Mouse (Mus musculus) heart, embryonic 16.5 days (tissue): Measurements from ENCODE around the gene Meox1. TPM values are rescaled to one million over a fixed set of nuclear protein-coding genes. Genes with fewer than 3 reads are reported as not detected.

Experiments
- ATAC-seq: fragments of 200-750 bp; cut with Nextera tagmentation; replicated peaks from 2 replicates; pipeline ENCODE4 v1.8.0; 2017; ENCODE audit warnings: moderate number of reproducible peaks; ENCODE audit not compliant: insufficient read depth, low FRiP score; ENCODE audit errors: extremely low read depth
- H3K27ac ChIP-seq: fragments of 300-500 bp; sonication (generic); 2 replicates; pipeline ENCODE4 v1.5.1; 2014; ENCODE audit warnings: mild to moderate bottlenecking, low read length, control low read depth, moderate library complexity
- H3K27me3 ChIP-seq: fragments of 300-500 bp; sonication (generic); 2 replicates; pipeline ENCODE4 v1.6.1; 2014; ENCODE audit warnings: low read length, mixed read lengths; ENCODE audit not compliant: control insufficient read depth, insufficient read depth
- H3K36me3 ChIP-seq: fragments of 300-500 bp; sonication (generic); 2 replicates; pipeline ENCODE4 v1.6.1; 2014; ENCODE audit not compliant: control insufficient read depth, insufficient read depth
- H3K4me1 ChIP-seq: fragments of 300-500 bp; sonication (generic); 2 replicates; pipeline ENCODE4 v1.6.1; 2014; ENCODE audit warnings: low read length, mixed read lengths; ENCODE audit not compliant: control insufficient read depth, insufficient read depth
- H3K4me2 ChIP-seq: fragments of 300-500 bp; sonication (generic); 2 replicates; pipeline ENCODE4 v1.6.1; 2014; ENCODE audit warnings: low read depth, mild to moderate bottlenecking, control low read depth, low read length
- H3K4me3 ChIP-seq: fragments of 300-500 bp; sonication (generic); 2 replicates; pipeline ENCODE4 v1.5.1; 2014; ENCODE audit warnings: mild to moderate bottlenecking, control low read depth, low read length
- H3K9ac ChIP-seq: fragments of 300-500 bp; sonication (generic); 2 replicates; pipeline ENCODE4 v1.6.1; 2014; ENCODE audit warnings: low read length, control low read depth
- H3K9me3 ChIP-seq: fragments of 300-500 bp; sonication (generic); replicated peaks from 2 replicates; pipeline ENCODE4 v1.6.1; 2016; ENCODE audit warnings: low read length; ENCODE audit not compliant: control insufficient read depth
- WGBS: fragments of 180-500 bp; shearing (Covaris S2); extraction: QIAGEN DNeasy Blood & Tissue Kit; methylation state at CpG from one replicate; pipeline ENCODE4 v1.1.7; 2014; 5-methylcytosine and 5-hydroxymethylcytosine counted together
- polyA plus RNA-seq: library from polyadenylated mRNA; unstranded; fragments of >200 nt; fragmentation: Nextera tagmentation; extraction: Ambion mirVana; gene quantifications from 2 replicates; pipeline ENCODE4 v1.2.1, GENCODE M21; 2015

Gene Meox1
- polyA plus RNA-seq, result 14.9 and 15.0 TPM in 2 replicates

DNA sequence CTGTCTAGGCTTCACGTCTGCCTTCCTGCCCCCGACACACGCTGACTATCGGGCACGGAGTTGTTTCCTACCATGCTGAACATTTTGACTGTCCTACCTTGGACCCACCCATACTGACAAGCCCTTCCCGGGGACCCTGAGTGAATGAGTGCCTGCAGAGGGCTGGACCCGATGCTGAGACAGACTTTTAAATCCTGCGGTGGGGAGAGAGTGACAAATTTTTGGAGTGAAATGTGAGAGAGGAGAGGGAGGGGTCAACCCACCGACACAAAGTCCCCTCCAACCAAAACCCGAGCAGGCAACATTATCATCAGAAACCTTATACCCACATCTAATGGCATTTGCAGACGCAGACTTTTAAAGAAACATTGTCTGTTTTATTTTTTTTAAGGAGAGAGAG is at the start of gene Meox1:
Gene Meox1 (minus strand): TSS at position 171 of the 400 bp plus-strand sequence.
- Histone ChIP-seq H3K4me3 (peak within 1 kb of the TSS; percentile 36), H3K4me1 (peaks cover 18% of the 10 kb centered on the region), H3K36me3 (no peaks in the 10 kb centered on the region), H3K4me2 (peak within 1 kb of the TSS; percentile 54), H3K27ac (peak within 1 kb of the TSS; percentile 63), H3K27me3 (peaks cover 7% of the 10 kb centered on the region; the same call in 1 of the 2 replicates), H3K9ac (peak within 1 kb of the TSS; percentile 53), H3K9me3 (no peaks in the 10 kb centered on the region)
- no peak for ATAC-seq
- 14% methylated on average over 11 of the region's 11 CpGs for WGBS

DNA sequence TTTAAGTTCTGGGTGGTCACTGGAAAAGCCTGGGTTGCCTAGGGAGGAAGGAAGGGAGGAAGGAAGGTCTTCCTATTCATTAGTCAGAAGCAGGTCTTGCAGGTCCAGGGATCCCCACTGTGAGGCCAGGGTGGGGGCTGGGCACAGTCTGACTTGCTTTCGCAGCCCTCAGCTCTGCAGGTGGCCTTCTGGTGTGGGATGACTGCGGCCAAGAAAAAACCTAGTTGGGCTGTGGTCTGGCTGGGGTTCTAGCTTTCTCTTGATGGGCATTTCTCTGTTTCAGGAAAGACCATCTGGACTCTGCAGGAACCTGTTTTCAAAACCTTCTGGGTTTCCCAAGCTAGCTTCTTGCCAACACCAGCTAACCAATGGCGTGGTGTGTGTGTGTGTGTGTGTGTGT is 48.9 kb upstream of the Meox1 start:
- H3K27ac ChIP-seq, result no peak overlapping the region
- WGBS, result 43% methylated on average over 3 of the region's 3 CpGs
- ATAC-seq, result no peak
- peaks cover 6% of the 10 kb centered on the region for H3K9me3 ChIP-seq
- no peak overlapping the region for H3K9ac ChIP-seq
- 0 out of 2 replicates have a peak, but pooled peaks cover under 1% of the 10 kb centered on the region for H3K27me3 ChIP-seq
- H3K4me1 ChIP-seq, result no peaks in the 10 kb centered on the region; the same call in 1 of the 2 replicates
- no peak overlapping the region for H3K4me3 ChIP-seq
- H3K4me2 ChIP-seq, result no peak overlapping the region
- no peaks in the 10 kb centered on the region for H3K36me3 ChIP-seq

DNA sequence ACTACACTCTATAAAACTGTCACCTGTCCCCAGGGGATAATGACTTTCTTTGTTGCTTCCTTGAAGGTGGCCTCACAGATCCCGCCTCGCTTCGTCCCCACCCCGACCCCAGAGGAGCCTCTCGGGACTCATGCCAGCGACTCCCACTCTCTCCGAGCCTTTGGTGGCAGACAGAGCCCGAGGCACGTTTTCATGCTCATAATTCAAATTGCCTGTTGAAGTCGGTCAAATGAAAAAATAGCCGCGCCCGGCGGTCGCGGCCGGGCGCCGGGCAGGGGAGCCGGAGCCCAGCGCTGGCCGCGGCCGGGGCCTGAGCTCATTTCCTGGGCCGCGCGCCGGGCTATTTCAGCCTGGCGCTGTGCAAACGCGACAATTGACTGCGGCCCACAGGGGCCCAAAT is 42.9 kb upstream of the Meox1 start:
- H3K9me3 ChIP-seq, result no peaks in the 10 kb centered on the region
- H3K4me3 ChIP-seq, result peak overlapping the region; percentile 51
- 0 out of 2 replicates have a peak, but pooled peaks cover 6% of the 10 kb centered on the region for H3K27me3 ChIP-seq
- H3K9ac ChIP-seq, result peak overlapping the region; percentile 77
- no peaks in the 10 kb centered on the region for H3K36me3 ChIP-seq
- H3K27ac ChIP-seq, result 0 out of 2 replicates have a peak overlapping the region, but pooled peaks have one; percentile 20
- ATAC-seq, result no peak
- peaks cover 9% of the 10 kb centered on the region for H3K4me1 ChIP-seq
- peak overlapping the region; percentile 86 for H3K4me2 ChIP-seq
- WGBS, result under 1% methylated on average over 32 of the region's 32 CpGs

DNA sequence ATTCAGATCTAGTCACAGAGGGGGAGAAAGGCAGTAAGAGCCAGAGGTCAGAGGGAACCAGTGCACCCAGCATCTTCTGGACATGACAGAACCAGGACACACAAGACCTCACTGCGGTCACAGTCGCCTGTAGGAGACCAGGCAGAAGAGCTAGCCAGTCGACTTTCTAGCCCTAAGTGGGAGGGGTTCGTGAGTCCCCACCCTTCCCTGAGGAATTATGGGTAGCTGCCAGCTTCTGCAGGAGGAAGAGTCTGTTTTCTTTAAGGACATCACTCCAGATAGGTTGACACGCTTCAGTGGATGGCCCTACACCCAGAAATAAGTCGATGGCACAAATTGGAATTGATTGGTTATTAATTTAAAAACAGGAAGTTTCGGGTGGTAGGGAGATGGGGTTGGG is 42.2 kb upstream of the Meox1 start:
- H3K9me3 ChIP-seq, result no peaks in the 10 kb centered on the region
- H3K27me3 ChIP-seq, result 0 out of 2 replicates have a peak, but pooled peaks cover 6% of the 10 kb centered on the region
- H3K9ac ChIP-seq, result no peak overlapping the region
- no peak overlapping the region for H3K4me2 ChIP-seq
- ATAC-seq, result no peak
- H3K4me3 ChIP-seq, result no peak overlapping the region
- H3K4me1 ChIP-seq, result peaks cover 12% of the 10 kb centered on the region
- H3K27ac ChIP-seq, result no peak overlapping the region
- H3K36me3 ChIP-seq, result no peaks in the 10 kb centered on the region
- 44% methylated on average over 7 of the region's 7 CpGs for WGBS

DNA sequence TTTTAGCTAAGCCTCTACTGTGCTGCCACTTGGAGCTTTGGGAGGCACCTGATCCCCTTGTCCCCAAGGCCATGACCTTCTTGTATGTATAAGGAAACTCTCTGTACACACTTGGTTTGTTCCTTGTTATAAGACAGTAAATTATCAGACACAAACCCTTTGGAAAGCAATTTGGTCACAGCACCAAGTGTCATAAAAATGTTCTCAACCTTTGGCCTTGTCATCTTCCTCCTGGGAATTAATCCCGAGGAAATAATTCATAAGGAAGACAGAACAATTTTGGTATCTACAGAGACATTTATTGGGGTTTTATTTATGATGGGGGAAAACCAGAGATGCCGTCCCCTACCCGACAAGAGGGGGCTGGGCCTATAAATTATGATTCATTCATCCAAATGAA is 41.6 kb upstream of the Meox1 start:
- no peaks in the 10 kb centered on the region for H3K36me3 ChIP-seq
- H3K4me2 ChIP-seq, result no peak overlapping the region
- H3K27me3 ChIP-seq, result 0 out of 2 replicates have a peak, but pooled peaks cover 6% of the 10 kb centered on the region
- no peak overlapping the region for H3K9ac ChIP-seq
- H3K4me1 ChIP-seq, result peaks cover 12% of the 10 kb centered on the region
- H3K9me3 ChIP-seq, result no peaks in the 10 kb centered on the region
- 74% methylated on average over 3 of the region's 3 CpGs for WGBS
- no peak for ATAC-seq
- H3K4me3 ChIP-seq, result no peak overlapping the region
- H3K27ac ChIP-seq, result no peak overlapping the region

DNA sequence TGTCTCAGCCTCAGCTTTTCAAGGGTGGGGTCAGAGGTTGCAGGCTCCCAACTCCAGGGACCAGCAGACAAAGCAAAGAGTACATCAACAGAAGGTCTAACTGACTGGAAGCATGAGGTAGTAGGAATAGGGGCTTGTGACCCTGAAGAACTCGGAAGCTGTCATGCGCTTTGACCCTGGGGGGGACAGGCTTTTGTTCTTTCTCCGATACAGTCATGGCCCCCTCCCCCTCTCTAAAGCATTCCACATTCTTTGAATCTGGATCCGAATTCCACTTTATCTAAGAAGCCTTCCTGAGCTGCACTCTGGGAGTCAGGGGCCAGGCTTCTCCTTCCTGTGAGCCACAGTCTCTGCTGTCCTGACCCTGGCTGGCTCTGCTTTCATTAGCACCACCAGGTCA is 37.8 kb upstream of the Meox1 start:
- H3K27me3 ChIP-seq, result peaks cover 2% of the 10 kb centered on the region; the same call in 1 of the 2 replicates
- no peak overlapping the region for H3K9ac ChIP-seq
- peaks cover 11% of the 10 kb centered on the region; the same call in 1 of the 2 replicates for H3K4me1 ChIP-seq
- H3K4me3 ChIP-seq, result no peak overlapping the region
- H3K4me2 ChIP-seq, result no peak overlapping the region
- no peaks in the 10 kb centered on the region for H3K36me3 ChIP-seq
- WGBS, result 31% methylated on average over 4 of the region's 4 CpGs
- H3K27ac ChIP-seq, result no peak overlapping the region
- 0 out of 2 replicates have a peak, but pooled peaks have one; percentile 49 for ATAC-seq
- H3K9me3 ChIP-seq, result no peaks in the 10 kb centered on the region

DNA sequence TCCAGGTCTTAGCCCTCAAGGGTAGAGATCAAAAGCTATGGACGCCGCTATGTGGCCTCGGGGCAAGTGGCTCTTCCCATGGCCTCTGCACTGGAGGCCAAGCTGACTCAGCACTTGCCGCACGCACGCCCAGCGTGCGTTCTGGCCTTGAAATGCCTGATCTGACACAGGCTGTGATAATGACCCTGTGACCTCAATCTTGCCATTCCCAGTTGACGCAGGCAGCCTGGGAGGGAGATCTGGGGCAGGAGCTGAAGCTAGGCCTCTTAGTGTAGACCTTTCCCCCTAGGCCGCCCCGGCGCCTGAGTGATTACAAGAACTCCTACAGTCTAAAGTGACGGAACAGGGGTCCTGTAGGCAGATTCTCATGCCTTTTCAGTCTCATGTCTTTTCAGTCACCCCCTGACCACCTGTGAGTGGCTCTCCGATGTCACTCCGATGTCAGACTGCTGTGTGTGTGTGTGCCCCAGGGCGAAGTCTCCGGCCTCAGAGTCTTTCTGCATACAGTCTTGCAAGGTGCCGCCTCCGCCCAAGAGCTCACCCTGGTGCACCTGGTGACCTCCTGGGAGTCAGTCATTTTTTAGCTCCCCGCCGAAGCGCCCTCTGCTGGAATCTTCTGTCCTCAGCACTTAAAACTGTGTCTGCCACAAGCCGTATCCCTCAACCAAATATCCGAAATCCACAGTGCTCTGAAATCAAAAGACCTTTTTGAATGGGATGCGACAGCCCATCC is 34.0 kb upstream of the Meox1 start:
- H3K4me2 ChIP-seq, result no peak overlapping the region
- no peak for ATAC-seq
- peaks cover 11% of the 10 kb centered on the region; the same call in 1 of the 2 replicates for H3K4me1 ChIP-seq
- H3K36me3 ChIP-seq, result no peaks in the 10 kb centered on the region
- WGBS, result 37% methylated on average over 25 of the region's 25 CpGs
- no peak overlapping the region for H3K9ac ChIP-seq
- H3K9me3 ChIP-seq, result no peaks in the 10 kb centered on the region
- H3K27me3 ChIP-seq, result peaks cover 5% of the 10 kb centered on the region; the same call in 1 of the 2 replicates
- H3K27ac ChIP-seq, result no peak overlapping the region
- no peak overlapping the region for H3K4me3 ChIP-seq

DNA sequence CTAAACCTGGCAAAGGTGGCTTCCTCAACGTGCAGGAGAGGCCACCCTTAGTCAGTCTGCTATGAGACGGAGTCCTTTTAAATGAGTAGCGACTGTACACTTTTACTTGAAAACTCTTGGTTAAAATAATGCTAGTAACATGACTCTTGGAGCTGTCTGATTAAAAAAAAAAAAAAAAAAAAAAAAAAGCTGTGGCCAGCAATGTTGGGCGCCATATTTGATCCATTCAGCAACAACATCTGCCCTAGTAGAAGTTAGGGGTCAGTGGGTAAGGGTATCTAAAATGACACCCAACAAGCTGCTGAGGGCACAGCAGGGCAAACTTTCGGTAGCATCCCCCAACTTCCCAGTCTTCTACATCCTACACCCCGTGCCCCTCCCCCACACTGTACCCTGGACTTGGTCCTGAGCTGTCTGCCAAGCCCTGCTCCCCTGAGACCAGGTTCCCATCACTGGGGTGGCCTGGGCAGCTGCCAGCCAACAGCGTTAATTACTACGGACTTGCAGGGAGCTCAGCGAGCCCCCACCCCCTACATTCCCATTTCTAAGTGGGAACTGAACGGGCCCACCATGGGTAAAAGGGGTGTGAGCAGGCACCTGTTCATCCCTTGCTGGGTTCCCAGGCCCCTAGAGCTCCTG is 32.9 kb upstream of the Meox1 start:
- H3K9me3 ChIP-seq, result no peaks in the 10 kb centered on the region
- peaks cover 6% of the 10 kb centered on the region for H3K4me1 ChIP-seq
- H3K9ac ChIP-seq, result no peak overlapping the region
- H3K27me3 ChIP-seq, result peaks cover 5% of the 10 kb centered on the region; the same call in 1 of the 2 replicates
- H3K36me3 ChIP-seq, result no peaks in the 10 kb centered on the region
- no peak for ATAC-seq
- H3K27ac ChIP-seq, result no peak overlapping the region
- 85% methylated on average over 10 of the region's 10 CpGs for WGBS
- no peak overlapping the region for H3K4me3 ChIP-seq
- H3K4me2 ChIP-seq, result no peak overlapping the region

DNA sequence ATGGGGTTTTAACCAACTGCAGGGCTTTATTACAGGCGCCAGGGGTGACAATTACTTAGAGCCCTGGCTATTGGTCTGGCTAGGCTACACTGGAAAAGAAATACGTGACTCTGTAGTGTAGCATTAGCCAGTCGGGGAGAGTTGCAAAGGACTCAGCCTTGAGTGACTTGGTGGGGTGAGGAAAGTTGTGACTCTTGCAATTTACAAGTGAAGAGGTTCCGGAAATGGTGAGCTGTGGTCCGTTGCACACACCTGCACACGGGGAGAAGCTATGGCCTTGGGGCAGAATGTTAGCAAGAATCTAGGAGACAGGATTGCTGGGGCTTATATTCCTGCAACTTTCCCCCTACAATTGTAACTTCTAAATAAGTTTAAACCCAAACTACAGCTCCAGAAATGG is 31.5 kb upstream of the Meox1 start:
- no peaks in the 10 kb centered on the region for H3K36me3 ChIP-seq
- no peak for ATAC-seq
- peaks cover 12% of the 10 kb centered on the region for H3K4me1 ChIP-seq
- H3K27ac ChIP-seq, result no peak overlapping the region
- WGBS, result 76% methylated on average over 6 of the region's 6 CpGs
- H3K4me2 ChIP-seq, result no peak overlapping the region
- no peak overlapping the region for H3K4me3 ChIP-seq
- H3K9ac ChIP-seq, result no peak overlapping the region
- peaks cover 5% of the 10 kb centered on the region; the same call in 1 of the 2 replicates for H3K27me3 ChIP-seq
- H3K9me3 ChIP-seq, result no peaks in the 10 kb centered on the region
